Comparison of ENCODE assay signal across 28 mouse cellular contexts in the genomic region with DNA sequence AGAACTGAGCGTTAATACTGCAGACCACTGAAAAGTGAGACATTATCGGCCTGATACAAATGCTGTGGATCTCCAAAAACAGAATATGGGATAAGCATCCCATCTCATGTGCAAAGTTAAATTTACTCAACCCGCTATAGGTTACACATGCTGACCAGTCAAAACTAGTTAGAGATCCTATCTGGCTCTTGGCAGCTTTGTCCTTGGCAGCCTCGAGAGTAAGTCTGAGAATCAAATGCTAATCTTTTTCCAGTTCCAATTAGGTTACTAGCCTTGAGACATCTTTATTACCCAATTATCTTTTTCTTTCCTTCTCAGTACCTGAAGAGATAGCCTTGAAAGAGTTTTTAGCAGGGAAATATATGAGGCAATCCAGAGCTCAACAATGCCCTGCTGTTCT.
"Had no signal": no experiment of that assay in that cellular context is flagged by ENCODE, and none has a peak within 500 bp of the region (broad histone marks: within the 10 kb centered on the region; RNA-seq: fewer than 3 reads in every experiment).

No protein-coding gene starts in this region.

- H3K27ac ChIP-seq: gastrocnemius, adult 2 months; heart, embryonic 10.5 days; heart, embryonic 13.5 days; heart, embryonic 15.5 days; hindbrain, embryonic 13.5 days; hindbrain, embryonic 15.5 days; hindbrain, postnatal 0 days; kidney, embryonic 15.5 days; kidney, postnatal 0 days; left cerebral cortex, adult 2 months; limb, embryonic 10.5 days; limb, embryonic 12.5 days; liver, embryonic 13.5 days; liver, embryonic 15.5 days had no signal

- H3K27me3 ChIP-seq: heart, embryonic 13.5 days; hindbrain, embryonic 13.5 days; hindbrain, embryonic 15.5 days; kidney, embryonic 15.5 days; limb, embryonic 12.5 days; liver, embryonic 13.5 days; liver, embryonic 15.5 days had no signal

- H3K9me3 ChIP-seq: heart, embryonic 10.5 days; heart, embryonic 13.5 days; heart, embryonic 15.5 days; hindbrain, embryonic 13.5 days; hindbrain, embryonic 15.5 days; kidney, embryonic 15.5 days; limb, embryonic 10.5 days; limb, embryonic 12.5 days; liver, embryonic 13.5 days; liver, embryonic 15.5 days had no signal

- H3K4me2 ChIP-seq: heart, embryonic 13.5 days; heart, embryonic 15.5 days; hindbrain, embryonic 13.5 days; hindbrain, embryonic 15.5 days; kidney, embryonic 15.5 days; limb, embryonic 12.5 days; liver, embryonic 11.5 days; liver, embryonic 13.5 days; liver, embryonic 15.5 days had no signal

- ATAC-seq: hindbrain, postnatal 0 days had no signal

- H3K9ac ChIP-seq: heart, embryonic 13.5 days; heart, embryonic 15.5 days; hindbrain, embryonic 13.5 days; hindbrain, embryonic 15.5 days; kidney, embryonic 15.5 days; limb, embryonic 12.5 days; liver, embryonic 13.5 days; liver, embryonic 15.5 days had no signal

- H3K4me3 ChIP-seq: gastrocnemius, adult 2 months; heart, embryonic 10.5 days; heart, embryonic 13.5 days; heart, embryonic 15.5 days; hindbrain, embryonic 13.5 days; hindbrain, embryonic 15.5 days; kidney, embryonic 15.5 days; left cerebral cortex, adult 2 months; limb, embryonic 10.5 days; limb, embryonic 12.5 days; liver, embryonic 13.5 days; liver, embryonic 15.5 days had no signal

- H3K36me3 ChIP-seq: heart, embryonic 10.5 days; heart, embryonic 13.5 days; heart, embryonic 15.5 days; hindbrain, embryonic 13.5 days; hindbrain, embryonic 15.5 days; kidney, embryonic 15.5 days; limb, embryonic 10.5 days; limb, embryonic 12.5 days; liver, embryonic 13.5 days; liver, embryonic 15.5 days had no signal

- H3K4me1 ChIP-seq: heart, embryonic 10.5 days; heart, embryonic 13.5 days; heart, embryonic 15.5 days; hindbrain, embryonic 13.5 days; hindbrain, embryonic 15.5 days; liver, embryonic 13.5 days; liver, embryonic 15.5 days had no signal

- DNase-seq: gastrocnemius, adult 2 months; gastrocnemius, postnatal 10 days; gastrocnemius, postnatal 25 days; heart, adult 18-20 months; heart, postnatal 14 days; heart, postnatal 36 days; kidney, adult 11 months; kidney, adult 2 months; kidney, adult 9 months; kidney, postnatal 14 days; kidney, postnatal 36 days; layer of hippocampus, adult 9-11 months; layer of hippocampus, postnatal 36 days; liver; liver, embryonic 13.5 days had no signal
